Mouse (Mus musculus): Measurements from ENCODE around the gene Pex16. TPM values are rescaled to one million over a fixed set of nuclear protein-coding genes. Genes with fewer than 3 reads are reported as not detected.
A peak's percentile ranks its signal among the peaks of the same experiment; 100 is the strongest.
"Not testable (repeated sequence)": the region's sequence is repeated elsewhere in the genome, so short reads cannot be mapped to it uniquely, and the experiment has no call there.

Gene Pex16
- polyA plus RNA-seq, 1 experiment, result 36.9 TPM

DNA sequence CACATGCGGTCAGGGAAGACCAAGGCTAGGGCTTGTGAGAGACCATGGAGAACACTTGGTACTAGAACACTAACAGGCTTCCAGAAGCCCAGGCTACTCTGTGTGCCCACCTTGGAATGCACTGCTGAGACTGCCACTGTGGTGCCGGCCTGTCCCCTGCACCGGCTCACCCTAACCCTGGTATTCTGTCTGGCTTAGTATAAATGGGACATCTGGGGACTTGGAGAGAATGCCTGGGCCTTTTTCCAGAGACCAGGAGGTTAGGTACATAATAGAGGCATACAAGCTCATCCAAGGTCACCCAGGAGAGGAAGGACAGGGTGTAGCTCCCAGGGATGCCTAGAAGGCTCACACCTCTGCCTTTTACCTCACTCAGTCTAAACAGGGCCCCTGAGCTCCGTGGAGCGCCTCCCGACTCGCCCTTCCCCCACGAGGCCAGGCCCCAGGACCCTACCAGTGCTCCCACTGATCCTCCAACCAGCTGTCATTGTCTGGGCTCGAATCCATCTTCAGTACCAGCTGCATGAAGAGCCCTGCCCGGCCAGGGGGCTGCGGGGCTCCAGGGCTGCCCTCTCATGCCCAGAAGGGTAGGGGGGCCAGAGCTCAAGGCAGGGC lies 17.3 kb downstream of the Pex16 start:
- peaks cover 8% of the 10 kb centered on the region for H3K4me1 ChIP-seq (ENCODE audit: control insufficient read depth, insufficient read depth, insufficient read length)
- peak overlapping the region; percentile 11; the same call in 1 of the 2 replicates for H3K4me3 ChIP-seq (ENCODE audit: extremely low read depth, insufficient read depth, insufficient read length)
- 54% methylated on average over 11 of the region's 11 CpGs for WGBS
- no peaks in the 10 kb centered on the region for H3K36me3 ChIP-seq (ENCODE audit: control insufficient read depth, insufficient read depth, low read length)
- TF ChIP-seq POLR2A (IDR thresholded peaks at IDR 0.05; ENCODE audit: low read depth, low read length) (no peak), CTCF (IDR thresholded peaks at IDR 0.05; ENCODE audit: extremely low read depth, insufficient read depth, insufficient read length, insufficient replicate concordance) (no peak)
- no peak overlapping the region for H3K27ac ChIP-seq (ENCODE audit: insufficient read depth, low read length)
- DNase-seq (ENCODE audit: low read depth in 1 of 2, low spot score in 2 of 2), result no peak
- peaks cover 20% of the 10 kb centered on the region for H3K27me3 ChIP-seq (ENCODE audit: control insufficient read depth, insufficient read depth, low read length)

DNA sequence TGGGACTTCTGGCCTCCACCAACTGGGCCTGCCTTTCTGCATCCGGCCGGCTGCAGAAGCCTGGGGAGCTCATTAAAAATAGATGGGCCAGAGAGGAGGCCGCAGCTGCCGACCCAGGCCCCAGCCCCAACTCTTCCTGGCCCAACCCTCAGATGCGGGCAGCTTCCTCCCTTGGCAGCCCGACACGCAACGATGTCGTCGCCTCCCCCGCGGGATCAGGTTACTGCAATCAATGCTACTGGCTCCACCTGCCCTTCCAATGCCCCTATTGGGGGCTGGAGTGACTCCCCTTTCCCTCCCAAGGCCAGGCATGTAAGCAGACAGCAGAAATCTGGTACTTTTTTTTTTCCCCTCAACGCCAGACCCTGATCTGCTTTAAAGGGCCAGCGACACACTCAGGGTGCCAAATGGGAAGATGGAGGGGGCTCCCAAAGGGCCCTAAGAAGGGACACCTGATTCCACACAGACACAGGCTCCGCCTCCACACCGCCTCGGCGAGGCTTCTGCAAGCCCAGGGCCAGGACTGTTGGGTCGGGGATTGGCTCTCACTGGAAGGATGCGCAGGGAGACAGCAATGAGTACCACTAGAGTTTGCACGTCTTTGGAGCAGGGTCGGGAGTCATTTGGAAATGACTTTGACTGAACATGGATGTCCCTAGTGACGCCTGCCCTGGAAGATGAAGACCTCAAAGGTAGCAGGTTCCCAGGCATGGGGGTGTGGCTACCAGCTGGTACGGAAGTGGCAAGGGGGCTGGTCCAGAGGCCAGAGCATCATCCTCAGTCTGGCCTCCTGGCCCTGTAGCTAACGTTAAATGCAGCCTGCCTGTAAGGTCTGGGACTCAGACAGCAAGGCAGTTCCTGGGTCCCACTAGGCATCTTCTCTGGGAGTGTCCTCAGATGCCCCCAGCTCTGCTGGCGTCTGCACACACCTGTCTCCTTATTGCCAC lies 18.1 kb downstream of the Pex16 start:
- no peak for DNase-seq (ENCODE audit: low read depth in 1 of 2, low spot score in 2 of 2)
- Histone ChIP-seq H3K4me1 (ENCODE audit: control insufficient read depth, insufficient read depth, insufficient read length) (peaks cover 8% of the 10 kb centered on the region), H3K27me3 (ENCODE audit: control insufficient read depth, insufficient read depth, low read length) (peaks cover 20% of the 10 kb centered on the region), H3K36me3 (ENCODE audit: control insufficient read depth, insufficient read depth, low read length) (no peaks in the 10 kb centered on the region), H3K4me3 (ENCODE audit: extremely low read depth, insufficient read depth, insufficient read length) (peak overlapping the region; percentile 11; the same call in 1 of the 2 replicates), H3K27ac (ENCODE audit: insufficient read depth, low read length) (no peak overlapping the region)
- TF ChIP-seq POLR2A (IDR thresholded peaks at IDR 0.05; ENCODE audit: low read depth, low read length) (no peak), CTCF (IDR thresholded peaks at IDR 0.05; ENCODE audit: extremely low read depth, insufficient read depth, insufficient read length, insufficient replicate concordance) (no peak)
- 14% methylated on average over 26 of the region's 26 CpGs for WGBS

DNA sequence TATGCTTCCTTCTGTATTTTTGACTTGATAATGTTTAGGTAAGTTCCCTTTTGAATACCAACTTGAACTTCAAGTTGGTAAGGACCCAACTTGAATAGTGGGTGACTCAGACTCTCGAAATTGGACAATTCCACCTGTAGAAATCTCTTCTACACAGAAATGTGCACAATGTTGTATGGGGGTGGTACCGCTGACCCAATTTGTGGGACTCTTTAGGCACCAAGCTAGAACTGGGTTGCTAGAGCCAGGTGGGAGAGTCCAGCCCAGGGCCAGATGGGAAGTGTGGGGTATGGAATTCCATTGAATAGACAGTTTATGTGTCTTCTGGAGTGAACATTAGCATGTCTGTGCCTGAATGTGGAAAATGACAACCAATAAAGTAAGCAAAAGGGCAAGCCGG lies 21.1 kb downstream of the Pex16 start:
- TF ChIP-seq CTCF (IDR thresholded peaks at IDR 0.05; ENCODE audit: extremely low read depth, insufficient read depth, insufficient read length, insufficient replicate concordance) (no peak), POLR2A (IDR thresholded peaks at IDR 0.05; ENCODE audit: low read depth, low read length) (no peak)
- Histone ChIP-seq H3K27me3 (ENCODE audit: control insufficient read depth, insufficient read depth, low read length) (peaks cover 10% of the 10 kb centered on the region), H3K4me1 (ENCODE audit: control insufficient read depth, insufficient read depth, insufficient read length) (no peaks in the 10 kb centered on the region), H3K36me3 (ENCODE audit: control insufficient read depth, insufficient read depth, low read length) (no peaks in the 10 kb centered on the region), H3K27ac (ENCODE audit: insufficient read depth, low read length) (no peak overlapping the region), H3K4me3 (ENCODE audit: extremely low read depth, insufficient read depth, insufficient read length) (no peak overlapping the region)
- no peak for DNase-seq (ENCODE audit: low read depth in 1 of 2, low spot score in 2 of 2)
- WGBS, result 84% methylated on average over 3 of the region's 3 CpGs

DNA sequence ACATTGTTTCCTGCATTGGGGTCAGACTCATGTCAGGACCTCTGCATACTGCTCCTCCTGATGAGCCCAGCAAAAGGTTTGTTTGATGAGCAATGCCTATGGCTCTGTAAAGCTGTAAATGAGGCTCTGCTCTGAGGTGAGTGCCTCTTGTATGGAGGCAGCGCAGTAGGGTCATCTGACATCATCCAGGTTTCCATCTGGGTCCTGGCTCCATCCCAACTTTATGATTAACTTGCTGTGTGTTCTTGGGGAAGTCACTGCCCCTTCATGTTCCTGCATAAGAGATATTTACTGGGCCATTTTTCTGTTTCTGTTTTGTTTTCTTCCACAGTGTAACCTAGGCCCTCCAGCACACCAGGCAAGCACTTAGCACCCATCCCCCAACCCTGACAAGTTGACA lies 23.0 kb downstream of the Pex16 start:
- 79% methylated on average over 1 of the region's 1 CpGs for WGBS
- DNase-seq (ENCODE audit: low read depth in 1 of 2, low spot score in 2 of 2), result no peak
- Histone ChIP-seq H3K4me1 (ENCODE audit: control insufficient read depth, insufficient read depth, insufficient read length) (no peaks in the 10 kb centered on the region), H3K27me3 (ENCODE audit: control insufficient read depth, insufficient read depth, low read length) (peaks cover 12% of the 10 kb centered on the region), H3K4me3 (ENCODE audit: extremely low read depth, insufficient read depth, insufficient read length) (no peak overlapping the region), H3K27ac (ENCODE audit: insufficient read depth, low read length) (no peak overlapping the region), H3K36me3 (ENCODE audit: control insufficient read depth, insufficient read depth, low read length) (no peaks in the 10 kb centered on the region)
- TF ChIP-seq POLR2A (IDR thresholded peaks at IDR 0.05; ENCODE audit: low read depth, low read length), result no peak
- TF ChIP-seq CTCF (IDR thresholded peaks at IDR 0.05; ENCODE audit: extremely low read depth, insufficient read depth, insufficient read length, insufficient replicate concordance), result no peak

DNA sequence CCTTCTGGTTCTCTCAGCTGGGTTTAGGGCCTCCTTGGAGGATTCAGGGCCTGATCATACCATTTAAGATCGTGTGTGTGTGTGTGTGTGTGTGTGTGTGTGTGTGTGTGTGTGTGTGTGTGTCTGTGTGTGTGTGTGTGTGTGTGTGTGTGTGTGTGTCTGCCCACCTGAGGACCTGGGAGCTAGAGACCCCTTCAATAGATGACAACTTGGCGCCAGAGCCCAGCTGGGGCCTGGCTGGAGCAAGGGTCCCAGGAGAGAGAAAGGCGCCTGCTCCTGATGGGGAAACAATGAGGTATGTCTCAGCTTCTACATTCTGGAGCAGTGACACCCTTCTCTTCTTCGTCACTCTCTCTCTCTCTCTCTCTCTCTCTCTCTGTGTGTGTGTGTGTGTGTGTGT lies 25.4 kb downstream of the Pex16 start:
- H3K27ac ChIP-seq (ENCODE audit: insufficient read depth, low read length); H3K4me1 ChIP-seq (ENCODE audit: control insufficient read depth, insufficient read depth, insufficient read length); H3K27me3 ChIP-seq (ENCODE audit: control insufficient read depth, insufficient read depth, low read length); H3K36me3 ChIP-seq (ENCODE audit: control insufficient read depth, insufficient read depth, low read length); DNase-seq (ENCODE audit: low read depth in 1 of 2, low spot score in 2 of 2); H3K4me3 ChIP-seq (ENCODE audit: extremely low read depth, insufficient read depth, insufficient read length): not testable (repeated sequence)
- WGBS, result 83% methylated on average over 4 of the region's 4 CpGs

DNA sequence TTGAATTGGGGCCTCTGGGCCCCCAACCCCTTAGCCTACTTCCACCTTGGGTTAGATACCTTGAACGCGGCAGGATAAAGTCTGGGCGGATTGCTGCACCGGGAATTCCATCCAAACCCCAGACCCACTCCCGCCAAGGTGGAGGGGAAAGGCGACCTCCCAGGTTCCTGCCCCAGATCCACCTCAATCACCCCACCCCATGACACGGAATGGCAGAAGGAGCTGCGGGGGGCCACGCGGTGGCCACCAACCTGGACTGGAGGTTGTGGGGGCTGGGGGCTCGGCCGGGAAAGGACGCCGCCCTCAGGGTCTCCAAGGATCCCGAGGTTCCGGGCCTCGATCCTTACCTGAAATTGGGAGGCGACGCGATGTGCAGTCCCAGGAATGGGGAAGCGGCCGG lies 26.2 kb downstream of the Pex16 start:
- no peak overlapping the region for H3K27ac ChIP-seq (ENCODE audit: insufficient read depth, low read length)
- WGBS, result 18% methylated on average over 22 of the region's 22 CpGs
- no peak overlapping the region; the same call in 1 of the 2 replicates for H3K4me3 ChIP-seq (ENCODE audit: extremely low read depth, insufficient read depth, insufficient read length)
- H3K4me1 ChIP-seq (ENCODE audit: control insufficient read depth, insufficient read depth, insufficient read length), result no peaks in the 10 kb centered on the region
- no peak for DNase-seq (ENCODE audit: low read depth in 1 of 2, low spot score in 2 of 2)
- TF ChIP-seq POLR2A (IDR thresholded peaks at IDR 0.05; ENCODE audit: low read depth, low read length) (no peak), CTCF (IDR thresholded peaks at IDR 0.05; ENCODE audit: extremely low read depth, insufficient read depth, insufficient read length, insufficient replicate concordance) (no peak)
- no peaks in the 10 kb centered on the region for H3K36me3 ChIP-seq (ENCODE audit: control insufficient read depth, insufficient read depth, low read length)
- H3K27me3 ChIP-seq (ENCODE audit: control insufficient read depth, insufficient read depth, low read length), result peaks cover 9% of the 10 kb centered on the region

DNA sequence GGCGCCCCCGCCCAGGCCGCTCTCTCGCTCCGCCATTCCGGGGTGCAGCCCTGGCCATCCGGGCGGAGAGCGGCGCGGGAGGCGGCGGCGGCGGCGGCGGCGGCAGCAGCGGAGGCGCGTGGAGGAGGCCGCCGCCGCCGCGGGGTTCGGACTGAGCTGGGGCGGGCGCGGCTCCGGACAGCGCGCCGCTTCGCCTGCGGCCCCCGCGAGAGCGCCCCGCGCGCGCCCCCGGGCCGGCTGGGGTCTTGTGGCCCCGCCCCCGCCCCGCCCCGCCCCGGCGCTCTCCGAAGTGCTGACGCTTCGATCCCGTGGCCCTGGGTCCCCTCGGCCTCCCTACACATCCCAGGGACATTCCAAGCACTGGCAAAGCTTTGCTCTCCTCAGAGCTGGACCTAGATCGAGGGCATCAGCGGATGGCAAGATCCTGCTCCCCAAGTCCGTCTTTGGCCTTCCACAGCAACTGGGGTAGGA lies 26.6 kb downstream of the Pex16 start, which contains the start of gene Mapk8ip1:
Gene Mapk8ip1 (minus strand): TSS at position 173 of the 471 bp plus-strand sequence.
- H3K4me3 ChIP-seq (ENCODE audit: extremely low read depth, insufficient read depth, insufficient read length), result no peak within 1 kb of the TSS; the same call in 1 of the 2 replicates
- no peak within 1 kb of the TSS for H3K27ac ChIP-seq (ENCODE audit: insufficient read depth, low read length)
- no peaks in the 10 kb centered on the region for H3K36me3 ChIP-seq (ENCODE audit: control insufficient read depth, insufficient read depth, low read length)
- no peak for DNase-seq (ENCODE audit: low read depth in 1 of 2, low spot score in 2 of 2)
- no peaks in the 10 kb centered on the region for H3K4me1 ChIP-seq (ENCODE audit: control insufficient read depth, insufficient read depth, insufficient read length)
- TF ChIP-seq CTCF (IDR thresholded peaks at IDR 0.05; ENCODE audit: extremely low read depth, insufficient read depth, insufficient read length, insufficient replicate concordance), result no peak
- TF ChIP-seq POLR2A (IDR thresholded peaks at IDR 0.05; ENCODE audit: low read depth, low read length), result no peak
- WGBS, result 31% methylated on average over 33 of the region's 59 CpGs
- H3K27me3 ChIP-seq (ENCODE audit: control insufficient read depth, insufficient read depth, low read length), result peaks cover 9% of the 10 kb centered on the region

Measured in spleen, adult 2 months (tissue).